8 mouse cellular contexts compared by ENCODE assay signal in the genomic region with DNA sequence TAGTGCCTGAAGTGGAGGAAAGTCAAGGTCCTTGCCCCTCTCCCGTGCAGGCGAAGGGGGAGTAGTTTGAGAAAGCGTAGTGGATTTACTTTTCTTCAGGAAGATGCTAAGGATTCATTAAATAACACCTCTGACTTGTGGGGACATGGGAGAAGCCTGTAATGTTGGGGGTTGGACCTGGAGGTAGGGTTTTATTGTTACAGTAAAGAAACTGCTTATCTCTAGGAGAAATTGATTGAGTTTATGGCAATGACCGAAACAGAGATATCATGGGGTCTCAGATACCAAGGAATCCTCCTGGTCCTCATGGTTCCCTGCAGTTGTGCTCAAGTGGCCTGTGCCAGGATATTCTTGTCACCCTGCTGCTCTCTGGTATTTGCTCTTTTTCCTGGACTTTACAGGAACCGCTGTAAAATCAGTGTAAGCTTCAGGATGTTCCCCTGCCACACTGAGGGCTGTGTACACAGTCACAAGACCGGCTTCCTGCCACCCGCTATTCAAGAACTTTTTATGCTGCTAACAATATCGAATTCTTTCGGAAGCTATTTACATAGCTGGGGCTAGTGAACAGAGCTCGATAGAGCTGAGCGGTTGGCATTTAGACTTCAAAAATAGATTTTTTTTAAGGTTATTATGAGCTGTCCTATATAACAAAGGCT.
DNase-seq lines count a peak whose midpoint lies in the region; ATAC-seq and TF ChIP-seq lines count a peak whose summit lies in the region.

No protein-coding gene starts in this region.

- no peaks in the 10 kb centered on the region for H3K9me3 ChIP-seq in heart, embryonic 13.5 days
- no peaks in the 10 kb centered on the region for H3K9me3 ChIP-seq in hindbrain, embryonic 13.5 days

- peaks cover 32% of the 10 kb centered on the region for H3K4me1 ChIP-seq in heart, embryonic 13.5 days
- peaks cover 11% of the 10 kb centered on the region for H3K4me1 ChIP-seq in cortical plate, adult 2 months (ENCODE audit: control insufficient read depth, insufficient read depth, low read length)
- H3K4me1 ChIP-seq in hindbrain, embryonic 13.5 days (replicated peaks), result peaks cover 18% of the 10 kb centered on the region

- peak overlapping the region; percentile 54 for H3K27ac ChIP-seq in heart, embryonic 13.5 days (replicated peaks)
- peak overlapping the region; percentile 32 for H3K27ac ChIP-seq in cortical plate, adult 2 months (ENCODE audit: insufficient read depth, low read length)
- peak overlapping the region; percentile 36 for H3K27ac ChIP-seq in hindbrain, embryonic 13.5 days

- H3K4me2 ChIP-seq in heart, embryonic 13.5 days, result peak overlapping the region; percentile 24
- H3K4me2 ChIP-seq in hindbrain, embryonic 13.5 days, result no peak overlapping the region

- no peak for DNase-seq in heart, postnatal 14 days
- DNase-seq in lung, postnatal 25 days (ENCODE audit: low spot score), result peak; percentile 44
- no peak for DNase-seq in embryo, embryonic 10 days (ENCODE audit: low spot score)
- no peak for DNase-seq in adipocyte (ENCODE audit: low spot score)
- DNase-seq in right cerebral cortex, postnatal 25 days, result no peak

- no peak overlapping the region for H3K9ac ChIP-seq in heart, embryonic 13.5 days
- H3K9ac ChIP-seq in hindbrain, embryonic 13.5 days, result no peak overlapping the region

- ATAC-seq in heart, embryonic 13.5 days (ENCODE audit: extremely low read depth, insufficient number of reproducible peaks, low FRiP score, low TSS enrichment), result no peak
- 0 out of 2 replicates have a peak, but pooled peaks have one; percentile 14 for ATAC-seq in hindbrain, embryonic 13.5 days (ENCODE audit: low FRiP score)

- TF ChIP-seq CTCF in cortical plate, adult 2 months (IDR thresholded peaks at IDR 0.05; ENCODE audit: extremely low read depth, insufficient read depth, low read length), result no peak

- intact Hi-C loops in heart, postnatal 14 days (cut with DNase I), result no loop called here

- WGBS in heart, embryonic 13.5 days, result 60% methylated on average over 11 of the region's 11 CpGs
- 62% methylated on average over 11 of the region's 11 CpGs for WGBS in hindbrain, embryonic 13.5 days

- no peaks in the 10 kb centered on the region for H3K36me3 ChIP-seq in heart, embryonic 13.5 days
- no peaks in the 10 kb centered on the region for H3K36me3 ChIP-seq in hindbrain, embryonic 13.5 days

- TF ChIP-seq POLR2A in cortical plate, adult 2 months (IDR thresholded peaks at IDR 0.05; ENCODE audit: extremely low read depth, insufficient read depth, low read length), result no peak

- no peaks in the 10 kb centered on the region for H3K27me3 ChIP-seq in heart, embryonic 13.5 days (replicated peaks)
- no peaks in the 10 kb centered on the region for H3K27me3 ChIP-seq in hindbrain, embryonic 13.5 days

- no peak overlapping the region for H3K4me3 ChIP-seq in heart, embryonic 13.5 days
- no peak overlapping the region for H3K4me3 ChIP-seq in cortical plate, adult 2 months (ENCODE audit: insufficient read depth, low read length)
- H3K4me3 ChIP-seq in hindbrain, embryonic 13.5 days, result no peak overlapping the region
